Mouse (Mus musculus): Measurements from ENCODE around the gene Tmem143.
"Not testable (repeated sequence)": the region's sequence is repeated elsewhere in the genome, so short reads cannot be mapped to it uniquely, and the experiment has no call there.

Tmem143 gene

DNA sequence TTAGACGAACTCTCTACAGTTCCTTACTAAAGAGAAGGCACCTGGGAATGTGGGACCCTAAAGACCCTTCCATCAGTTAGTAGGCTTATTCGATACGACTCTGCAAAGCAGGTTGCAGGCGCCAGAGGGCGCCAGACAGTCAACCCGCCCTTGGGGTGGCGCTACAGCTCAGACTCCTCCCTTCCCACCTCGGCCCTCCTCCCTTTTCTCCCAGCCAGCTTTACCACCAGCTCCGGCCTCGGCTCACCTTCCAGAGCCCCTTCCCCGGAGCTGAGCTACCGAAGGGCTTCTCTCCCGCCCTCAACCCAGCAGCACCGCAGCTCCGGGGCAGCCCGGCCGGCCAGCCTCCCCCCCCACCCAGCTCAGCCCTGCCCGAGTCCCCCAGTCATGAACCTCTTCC, 24.1 kb upstream of the Tmem143 start, which contains the start of gene Kdelr1:
Gene Kdelr1, plus strand, starts transcription at position 149 of the 400 bp plus-strand sequence.
- DNase-seq (ENCODE audit: low read depth, low spot score), result peak; percentile 93
- H3K36me3 ChIP-seq (ENCODE audit: control insufficient read depth, insufficient read depth, low read length, poor library complexity, severe bottlenecking), result 0 out of 2 replicates have a peak, but pooled peaks cover 4% of the 10 kb centered on the region
- no peaks in the 10 kb centered on the region for H3K27me3 ChIP-seq (ENCODE audit: control insufficient read depth, insufficient read depth, low read length, poor library complexity, severe bottlenecking)

DNA sequence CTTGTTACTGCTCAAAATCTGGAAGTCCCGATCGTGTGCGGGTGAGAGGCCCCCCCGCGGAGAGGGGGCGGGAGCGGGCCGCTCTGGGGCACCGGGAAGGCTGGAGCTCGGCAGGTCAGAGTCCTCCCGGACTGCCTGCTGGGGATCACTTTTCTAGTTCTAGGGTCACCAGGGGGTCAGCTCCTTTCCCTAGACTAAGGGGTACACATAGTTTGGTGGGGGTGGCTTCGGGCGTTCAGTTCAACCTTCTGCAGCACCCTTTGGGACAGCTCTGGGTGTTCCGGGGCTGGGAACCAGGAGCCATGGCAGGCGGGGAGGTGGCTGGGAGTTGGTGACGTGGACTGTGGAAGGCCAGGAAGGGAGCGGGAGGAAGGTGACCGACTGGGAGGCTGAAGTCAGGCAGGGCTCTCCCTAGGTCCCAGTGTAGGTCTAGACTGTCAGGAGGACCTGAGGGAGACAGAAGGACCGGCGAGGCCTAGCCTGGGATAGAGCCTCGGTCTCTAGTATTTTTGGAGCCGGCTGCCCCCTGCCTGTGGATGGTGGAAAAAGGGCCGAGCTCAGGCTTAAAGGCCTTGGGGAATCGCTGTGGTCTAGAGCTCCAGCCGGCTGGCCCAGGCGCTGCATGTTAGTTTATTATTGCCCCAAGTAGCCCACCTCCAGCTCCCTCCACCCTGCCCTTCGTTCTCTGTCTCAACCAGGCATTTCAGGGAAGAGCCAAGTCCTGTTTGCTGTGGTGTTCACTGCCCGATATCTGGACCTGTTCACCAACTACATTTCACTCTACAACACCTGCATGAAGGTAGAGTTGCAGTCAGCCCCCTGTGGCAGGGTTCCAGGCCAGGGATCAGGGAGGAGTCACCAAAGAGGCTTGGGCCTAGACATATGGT, 23.4 kb upstream of the Tmem143 start:
- Histone ChIP-seq H3K27me3 (ENCODE audit: control insufficient read depth, insufficient read depth, low read length, poor library complexity, severe bottlenecking) (no peaks in the 10 kb centered on the region), H3K36me3 (ENCODE audit: control insufficient read depth, insufficient read depth, low read length, poor library complexity, severe bottlenecking) (peaks cover 6% of the 10 kb centered on the region; the same call in 1 of the 2 replicates)
- DNase-seq (ENCODE audit: low read depth, low spot score), result peak; percentile 63

DNA sequence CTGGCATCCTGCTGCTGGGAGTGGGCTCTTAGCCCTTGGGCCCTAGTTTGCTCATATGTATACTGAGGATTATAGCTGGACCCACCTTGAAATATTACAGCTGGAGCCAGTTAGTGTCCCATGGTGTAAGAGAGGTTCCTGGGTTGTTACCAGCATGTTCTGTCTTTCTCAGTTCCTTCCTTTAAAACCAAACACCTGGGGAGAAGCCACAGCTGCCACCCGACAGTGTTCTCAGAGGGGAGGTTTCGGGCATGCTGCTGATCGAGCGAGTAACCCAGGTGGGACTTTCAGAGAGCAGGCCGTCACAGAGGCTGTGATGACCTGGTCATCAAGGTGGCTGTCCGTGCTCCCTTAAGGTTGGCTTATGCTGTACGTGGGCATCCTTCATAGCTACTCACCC, 19.8 kb upstream of the Tmem143 start:
- peaks cover 8% of the 10 kb centered on the region; the same call in 1 of the 2 replicates for H3K36me3 ChIP-seq (ENCODE audit: control insufficient read depth, insufficient read depth, low read length, poor library complexity, severe bottlenecking)
- no peak for DNase-seq (ENCODE audit: low read depth, low spot score)
- no peaks in the 10 kb centered on the region for H3K27me3 ChIP-seq (ENCODE audit: control insufficient read depth, insufficient read depth, low read length, poor library complexity, severe bottlenecking)

DNA sequence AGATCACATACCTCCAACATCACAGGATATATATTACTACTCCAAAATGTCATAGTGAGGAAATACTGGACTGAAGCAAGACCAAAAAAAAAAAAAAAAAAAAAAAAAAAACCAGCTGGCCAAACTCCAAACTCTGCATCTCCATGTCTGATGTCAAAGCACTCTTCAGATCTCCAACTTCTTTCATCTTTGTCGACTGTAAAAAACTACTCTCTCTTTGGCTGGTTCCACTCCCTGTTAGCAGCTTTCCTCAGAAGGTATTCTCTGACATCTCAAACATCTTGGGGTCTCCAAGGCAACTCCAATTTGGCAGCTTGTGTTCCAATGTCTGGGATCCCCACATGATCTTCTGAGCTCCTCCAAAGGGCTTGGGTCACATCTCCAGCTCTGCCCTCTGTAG, 18.5 kb upstream of the Tmem143 start, which contains the start of gene Grin2d:
Gene Grin2d, minus strand, starts transcription at position 101 of the 400 bp plus-strand sequence.
- DNase-seq (ENCODE audit: low read depth, low spot score), result not testable (repeated sequence)
- peaks cover 10% of the 10 kb centered on the region for H3K36me3 ChIP-seq (ENCODE audit: control insufficient read depth, insufficient read depth, low read length, poor library complexity, severe bottlenecking)

GRCm38 (mm10) chr7:45880531-45880930, 16.2 kb upstream of the Tmem143 start:
- no peak for DNase-seq (ENCODE audit: low read depth, low spot score)
- no peaks in the 10 kb centered on the region for H3K27me3 ChIP-seq (ENCODE audit: control insufficient read depth, insufficient read depth, low read length, poor library complexity, severe bottlenecking)
- H3K36me3 ChIP-seq (ENCODE audit: control insufficient read depth, insufficient read depth, low read length, poor library complexity, severe bottlenecking), result peaks cover 10% of the 10 kb centered on the region

More for the DNA sequence above, 18.5 kb upstream of the Tmem143 start, which contains the start of gene Grin2d:
- H3K27me3 ChIP-seq (ENCODE audit: control insufficient read depth, insufficient read depth, low read length, poor library complexity, severe bottlenecking), result not testable (repeated sequence)

DNA sequence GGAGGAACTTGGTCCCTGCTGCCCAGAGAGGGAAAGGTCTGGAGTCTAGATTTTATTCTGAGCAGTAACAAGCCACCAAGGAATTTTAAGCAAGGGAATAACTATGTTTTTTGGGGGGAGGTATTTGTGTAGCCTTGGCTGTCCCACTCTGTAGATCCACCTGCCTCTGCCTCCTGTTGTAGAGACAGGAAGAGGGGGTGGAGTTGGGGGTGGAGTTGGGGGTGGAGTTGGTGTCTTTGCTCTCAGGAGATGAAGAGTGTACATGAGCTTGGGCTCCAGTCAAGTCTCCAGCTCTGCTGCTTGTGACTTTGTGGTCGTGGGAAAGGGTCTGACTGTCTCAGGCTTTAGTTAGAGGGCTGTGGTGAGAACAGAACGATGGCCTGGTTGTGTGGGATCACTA, 15.7 kb upstream of the Tmem143 start:
- no peak for DNase-seq (ENCODE audit: low read depth, low spot score)
- H3K36me3 ChIP-seq (ENCODE audit: control insufficient read depth, insufficient read depth, low read length, poor library complexity, severe bottlenecking), result peaks cover 10% of the 10 kb centered on the region
- H3K27me3 ChIP-seq (ENCODE audit: control insufficient read depth, insufficient read depth, low read length, poor library complexity, severe bottlenecking), result no peaks in the 10 kb centered on the region

GRCm38 (mm10) chr7:45887246-45887645, 9.5 kb upstream of the Tmem143 start:
- H3K36me3 ChIP-seq (ENCODE audit: control insufficient read depth, insufficient read depth, low read length, poor library complexity, severe bottlenecking), result peaks cover 2% of the 10 kb centered on the region
- H3K27me3 ChIP-seq (ENCODE audit: control insufficient read depth, insufficient read depth, low read length, poor library complexity, severe bottlenecking), result no peaks in the 10 kb centered on the region
- DNase-seq (ENCODE audit: low read depth, low spot score), result no peak

GRCm38 (mm10) chr7:45892651-45893050, 4.1 kb upstream of the Tmem143 start:
- no peak for DNase-seq (ENCODE audit: low read depth, low spot score)
- no peaks in the 10 kb centered on the region for H3K36me3 ChIP-seq (ENCODE audit: control insufficient read depth, insufficient read depth, low read length, poor library complexity, severe bottlenecking)
- no peaks in the 10 kb centered on the region for H3K27me3 ChIP-seq (ENCODE audit: control insufficient read depth, insufficient read depth, low read length, poor library complexity, severe bottlenecking)

DNA sequence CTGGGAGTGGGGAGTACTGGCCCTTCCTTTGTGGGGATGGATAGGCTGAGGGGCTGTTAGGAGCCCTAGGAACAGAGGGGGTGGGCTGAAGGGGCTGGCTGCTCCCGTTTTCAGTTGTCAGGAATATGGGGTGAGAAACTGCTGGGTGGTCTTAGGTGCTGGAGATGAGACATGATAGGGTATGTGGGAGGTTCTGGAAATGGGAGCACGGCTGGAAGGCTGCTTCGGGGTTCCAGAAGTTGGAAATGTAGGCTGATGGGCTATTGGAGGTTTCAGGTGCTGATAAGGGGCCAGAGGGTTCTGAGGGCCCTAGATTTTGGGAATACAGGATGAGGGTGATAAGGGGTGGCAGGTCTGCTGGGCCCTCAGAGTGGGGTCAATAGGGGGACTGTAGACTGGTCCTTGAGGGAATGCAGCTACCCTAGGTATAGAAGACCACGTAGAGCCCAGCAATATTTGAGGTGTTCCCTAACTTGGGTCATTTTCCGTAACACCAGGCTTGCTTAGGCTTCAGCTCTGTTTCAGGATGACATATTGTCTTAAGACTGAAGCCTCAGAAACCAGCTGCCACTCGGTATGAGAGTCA, 717 bp upstream of the Tmem143 start:
- Histone ChIP-seq H3K36me3 (ENCODE audit: control insufficient read depth, insufficient read depth, low read length, poor library complexity, severe bottlenecking) (no peaks in the 10 kb centered on the region), H3K27me3 (ENCODE audit: control insufficient read depth, insufficient read depth, low read length, poor library complexity, severe bottlenecking) (no peaks in the 10 kb centered on the region)
- no peak for DNase-seq (ENCODE audit: low read depth, low spot score)

- Histone ChIP-seq H3K27me3 (ENCODE audit: control insufficient read depth, insufficient read depth, low read length, poor library complexity, severe bottlenecking) (no peaks in the 10 kb centered on the region), H3K36me3 (ENCODE audit: control insufficient read depth, insufficient read depth, low read length, poor library complexity, severe bottlenecking) (no peaks in the 10 kb centered on the region)
- DNase-seq (ENCODE audit: low read depth, low spot score), result peak; percentile 49
These were observed 567 bp downstream of the Tmem143 start for GRCm38 (mm10) chr7:45897258-45897757.

- H3K36me3 ChIP-seq (ENCODE audit: control insufficient read depth, insufficient read depth, low read length, poor library complexity, severe bottlenecking); H3K27me3 ChIP-seq (ENCODE audit: control insufficient read depth, insufficient read depth, low read length, poor library complexity, severe bottlenecking): not testable (repeated sequence)
- DNase-seq (ENCODE audit: low read depth, low spot score), result peak; percentile 84
These were observed 1.4 kb downstream of the Tmem143 start for GRCm38 (mm10) chr7:45898125-45898524.

DNA sequence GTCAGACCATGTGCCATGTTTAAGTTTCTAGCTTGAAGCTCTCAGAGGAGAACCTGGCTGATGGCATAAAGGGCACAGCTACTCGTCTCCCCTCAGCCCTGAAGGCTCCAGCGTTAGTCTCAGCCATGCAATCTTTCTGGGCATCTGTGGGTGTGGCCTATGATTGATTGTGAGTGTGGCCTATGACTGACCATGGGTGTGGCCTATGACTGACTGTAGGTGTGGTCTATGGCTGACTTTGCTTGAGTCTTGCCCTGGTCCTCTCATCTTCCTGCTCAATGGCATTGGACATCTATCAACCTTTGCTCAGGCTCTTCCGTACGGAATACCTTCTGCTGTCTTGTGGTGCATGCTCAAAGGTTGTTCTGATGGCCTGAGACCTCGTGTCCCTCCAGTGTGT, 4.8 kb downstream of the Tmem143 start:
- peak; percentile 44 for DNase-seq (ENCODE audit: low read depth, low spot score)
- Histone ChIP-seq H3K27me3 (ENCODE audit: control insufficient read depth, insufficient read depth, low read length, poor library complexity, severe bottlenecking) (no peaks in the 10 kb centered on the region), H3K36me3 (ENCODE audit: control insufficient read depth, insufficient read depth, low read length, poor library complexity, severe bottlenecking) (no peaks in the 10 kb centered on the region)

DNA sequence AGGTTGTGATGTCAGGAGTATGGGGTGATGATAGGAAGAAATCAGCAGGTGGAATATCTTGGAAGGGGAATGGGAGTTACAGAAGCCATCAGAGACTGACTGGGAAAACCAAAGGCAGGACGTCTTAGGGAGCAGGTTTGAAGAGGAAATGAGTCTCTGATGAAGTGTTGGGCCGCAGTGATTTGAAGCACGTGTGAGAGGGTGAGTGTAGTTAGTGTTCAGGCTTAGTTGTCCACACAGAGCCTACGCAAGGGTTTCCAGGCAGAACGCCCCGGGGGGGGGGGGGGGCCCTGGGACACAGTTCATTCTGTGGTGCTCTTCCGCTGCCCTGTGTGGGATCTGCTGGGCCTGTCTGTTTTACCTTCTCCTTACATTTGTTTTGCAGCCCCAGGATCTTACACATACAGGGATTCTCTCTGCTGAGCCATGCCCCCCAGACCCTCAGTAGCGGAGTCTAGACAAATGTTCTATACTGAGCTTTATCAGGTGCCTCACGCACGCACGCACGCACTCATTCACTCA, 5.8 kb downstream of the Tmem143 start:
- Histone ChIP-seq H3K27me3 (ENCODE audit: control insufficient read depth, insufficient read depth, low read length, poor library complexity, severe bottlenecking) (no peaks in the 10 kb centered on the region), H3K36me3 (ENCODE audit: control insufficient read depth, insufficient read depth, low read length, poor library complexity, severe bottlenecking) (no peaks in the 10 kb centered on the region)
- DNase-seq (ENCODE audit: low read depth, low spot score), result no peak

DNA sequence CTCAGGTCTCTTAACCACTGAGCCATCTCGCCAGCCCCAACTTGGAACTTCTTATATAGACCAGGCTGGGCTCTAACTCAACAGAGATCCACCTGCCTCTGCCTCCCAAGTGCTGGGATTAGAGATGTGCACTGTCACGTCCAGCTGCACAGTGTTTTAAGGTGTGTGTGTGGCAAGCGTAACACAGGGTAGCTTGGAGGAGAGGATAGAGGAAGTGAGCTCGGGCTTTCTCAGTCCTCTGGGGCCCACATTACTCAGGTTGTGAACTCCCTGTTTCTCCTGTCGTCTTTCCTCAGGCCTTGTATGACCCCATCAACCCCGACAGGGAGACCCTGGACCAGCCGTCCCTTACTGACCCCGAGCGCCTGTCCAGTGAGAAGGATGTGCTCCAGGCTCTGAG, 9.9 kb downstream of the Tmem143 start:
- peak; percentile 36 for DNase-seq (ENCODE audit: low read depth, low spot score)
- H3K36me3 ChIP-seq (ENCODE audit: control insufficient read depth, insufficient read depth, low read length, poor library complexity, severe bottlenecking), result no peaks in the 10 kb centered on the region; the same call in 1 of the 2 replicates
- no peaks in the 10 kb centered on the region for H3K27me3 ChIP-seq (ENCODE audit: control insufficient read depth, insufficient read depth, low read length, poor library complexity, severe bottlenecking)

GRCm38 (mm10) chr7:45908384-45908783, 11.6 kb downstream of the Tmem143 start:
- Histone ChIP-seq H3K27me3 (ENCODE audit: control insufficient read depth, insufficient read depth, low read length, poor library complexity, severe bottlenecking) (no peaks in the 10 kb centered on the region), H3K36me3 (ENCODE audit: control insufficient read depth, insufficient read depth, low read length, poor library complexity, severe bottlenecking) (no peaks in the 10 kb centered on the region; the same call in 1 of the 2 replicates)
- peak; percentile 30 for DNase-seq (ENCODE audit: low read depth, low spot score)

Data from splenic B cell, adult 2 months (primary cell).